Mouse (Mus musculus) kidney, postnatal 0 days (tissue): Measurements from ENCODE around the gene Smr2. TPM values are rescaled to one million over a fixed set of nuclear protein-coding genes. Genes with fewer than 3 reads are reported as not detected.
"Not testable (repeated sequence)": the region's sequence is repeated elsewhere in the genome, so short reads cannot be mapped to it uniquely, and the experiment has no call there.

Experiments
- ATAC-seq: fragments of 200-750 bp; cut with Nextera tagmentation; replicated peaks from 2 replicates; pipeline ENCODE4 v1.8.0; 2017; ENCODE audit warnings: low read depth, moderate number of reproducible peaks, moderate TSS enrichment, moderate library complexity; ENCODE audit not compliant: low FRiP score
- DNase-seq: peaks from one replicate; pipeline ENCODE4 v3.0.0-alpha.2; 2016; ENCODE audit warnings: low spot score
- H3K27ac ChIP-seq: fragments of 300-500 bp; sonication (generic); 2 replicates; pipeline ENCODE4 v1.5.1; 2014; ENCODE audit warnings: mild to moderate bottlenecking
- H3K27me3 ChIP-seq: fragments of 300-500 bp; sonication (generic); 2 replicates; pipeline ENCODE4 v1.6.1; 2014; ENCODE audit warnings: low read length, mixed read lengths; ENCODE audit not compliant: insufficient read depth
- H3K36me3 ChIP-seq: fragments of 300-500 bp; sonication (generic); 2 replicates; pipeline ENCODE4 v1.6.1; 2014; ENCODE audit warnings: low read length, mixed read lengths; ENCODE audit not compliant: insufficient read depth
- H3K4me1 ChIP-seq: fragments of 300-500 bp; sonication (generic); replicated peaks from 2 replicates; pipeline ENCODE4 v1.6.1; 2014; ENCODE audit warnings: antibody characterized with exemption, low read length, mixed read lengths; ENCODE audit not compliant: insufficient read depth
- H3K4me2 ChIP-seq: fragments of 300-500 bp; sonication (generic); 2 replicates; pipeline ENCODE4 v1.6.1; 2014; ENCODE audit warnings: mild to moderate bottlenecking, low read length, moderate library complexity, mixed read lengths
- H3K4me3 ChIP-seq: fragments of 300-500 bp; sonication (generic); replicated peaks from 2 replicates; pipeline ENCODE4 v1.5.1; 2014; ENCODE audit warnings: low read depth, low read length
- H3K9ac ChIP-seq: fragments of 300-500 bp; sonication (generic); 2 replicates; pipeline ENCODE4 v1.6.1; 2014; ENCODE audit warnings: low read depth, low read length
- H3K9me3 ChIP-seq: fragments of 300-500 bp; sonication (generic); replicated peaks from 2 replicates; pipeline ENCODE4 v1.6.1; 2016; ENCODE audit warnings: low read length, inconsistent platforms, mixed read lengths
- CTCF ChIP-seq: IDR thresholded peaks from 2 replicates; pipeline ENCODE4 v1.5.1; 2016; ENCODE audit warnings: antibody characterized with exemption, low read depth, mild to moderate bottlenecking, moderate library complexity
- WGBS: fragments of 180-500 bp; shearing (Covaris S2); extraction: QIAGEN DNeasy Blood & Tissue Kit; methylation state at CpG from one replicate; pipeline ENCODE4 v1.1.7; 2014; 5-methylcytosine and 5-hydroxymethylcytosine counted together
- polyA plus RNA-seq: library from polyadenylated mRNA; unstranded; fragments of >200 nt; fragmentation: Nextera tagmentation; extraction: Ambion mirVana; gene quantifications from 2 replicates; pipeline ENCODE4 v1.2.1, GENCODE M21; 2015

The Smr2 gene
- polyA plus RNA-seq = not detected in 2 replicates

- not testable (repeated sequence) for H3K9me3 ChIP-seq, H3K27me3 ChIP-seq, ATAC-seq, H3K4me3 ChIP-seq, H3K36me3 ChIP-seq, H3K27ac ChIP-seq, DNase-seq, H3K9ac ChIP-seq, H3K4me2 ChIP-seq, H3K4me1 ChIP-seq
Measured at GRCm38 (mm10) chr5:88086256-88086655, at the start of gene Smr2. TSS of gene Smr2 (plus strand) at chr5:88086556.

- no peak for ATAC-seq
- no peak within 1 kb of the TSS for H3K4me2 ChIP-seq
- H3K9ac ChIP-seq = no peak within 1 kb of the TSS
- no peaks in the 10 kb centered on the region for H3K9me3 ChIP-seq
- H3K4me3 ChIP-seq = no peak within 1 kb of the TSS
- 74% methylated on average over 1 of the region's 1 CpGs for WGBS
- H3K27ac ChIP-seq = no peak within 1 kb of the TSS
- TF ChIP-seq CTCF = no peak
- DNase-seq = no peak
- no peaks in the 10 kb centered on the region for H3K36me3 ChIP-seq
- H3K27me3 ChIP-seq = no peaks in the 10 kb centered on the region
- no peaks in the 10 kb centered on the region for H3K4me1 ChIP-seq
Measured at GRCm38 (mm10) chr5:88111430-88111829, 25.1 kb downstream of the Smr2 start, which contains the start of gene Gm11116. TSS of gene Gm11116 (minus strand) at chr5:88111530.

- Histone ChIP-seq H3K36me3 (no peaks in the 10 kb centered on the region), H3K27ac (no peak within 1 kb of the TSS), H3K4me1 (no peaks in the 10 kb centered on the region), H3K4me3 (no peak within 1 kb of the TSS), H3K27me3 (no peaks in the 10 kb centered on the region), H3K4me2 (no peak within 1 kb of the TSS), H3K9ac (no peak within 1 kb of the TSS), H3K9me3 (no peaks in the 10 kb centered on the region)
- no peak for TF ChIP-seq CTCF
- ATAC-seq = no peak
- DNase-seq = no peak
Measured at GRCm38 (mm10) chr5:88153999-88154398, 67.6 kb downstream of the Smr2 start, which contains the start of gene Gm11115. TSS of gene Gm11115 (minus strand) at chr5:88154099.

Other genes starting within 250 kb of the Smr2 start
- gene Odam, start 201.5 kb upstream of the Smr2 start, polyA plus RNA-seq = 0.13 TPM in 1 of 2 replicates, not detected in the other
- gene Csn3, start 161.0 kb upstream of the Smr2 start, polyA plus RNA-seq = 0.18 TPM in 1 of 2 replicates, not detected in the other
- not detected in 2 replicates for gene 2310003L06Rik, start 117.1 kb upstream of the Smr2 start, polyA plus RNA-seq
- not detected in 2 replicates for gene Gm28434, start 117.0 kb upstream of the Smr2 start, polyA plus RNA-seq
- not detected in 2 replicates for gene Cabs1, start 107.1 kb upstream of the Smr2 start, polyA plus RNA-seq
- gene Smr3a, start 84.0 kb upstream of the Smr2 start, polyA plus RNA-seq = not detected in 2 replicates
- not detected in 2 replicates for gene Gm11116, start 25.0 kb downstream of the Smr2 start, polyA plus RNA-seq
- not detected in 2 replicates for gene Gm11115, start 67.5 kb downstream of the Smr2 start, polyA plus RNA-seq
- not detected in 2 replicates for gene Gm7714, start 182.4 kb downstream of the Smr2 start, polyA plus RNA-seq
- gene Prol1, start 230.8 kb downstream of the Smr2 start, polyA plus RNA-seq = not detected in 2 replicates